Mouse (Mus musculus) ovary, postnatal 10 days (tissue): ENCODE data around the gene Tbc1d20.
"Not testable (repeated sequence)": the region's sequence is repeated elsewhere in the genome, so short reads cannot be mapped to it uniquely, and the experiment has no call there.

Experiments
- DNase-seq: peaks from one replicate; pipeline ENCODE4 v3.0.0; 2022; ENCODE audit warnings: low spot score

Gene Tbc1d20

DNA sequence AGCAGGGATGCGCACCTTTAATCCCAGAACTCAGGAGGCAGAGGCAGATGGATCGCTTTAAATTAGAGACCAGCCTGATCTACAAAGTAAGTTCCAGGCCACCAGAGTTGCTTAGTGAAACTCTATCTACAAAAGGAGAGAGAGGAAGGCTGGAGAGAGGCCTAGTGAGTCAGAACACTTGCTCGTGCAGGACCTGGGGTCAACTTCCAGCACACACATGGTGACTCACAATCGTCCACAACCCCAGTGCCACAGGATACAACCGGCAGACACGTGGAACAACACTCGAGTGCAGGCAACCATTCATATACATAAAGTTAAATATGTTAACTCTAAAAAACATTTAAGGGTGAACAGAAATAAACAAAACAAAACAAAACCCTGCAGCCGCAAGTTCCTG is 33.0 kb downstream of the Tbc1d20 start:
- DNase-seq, result no peak

GRCm38 (mm10) chr2:152327980-152328379 is 34.4 kb downstream of the Tbc1d20 start:
- no peak for DNase-seq

DNA sequence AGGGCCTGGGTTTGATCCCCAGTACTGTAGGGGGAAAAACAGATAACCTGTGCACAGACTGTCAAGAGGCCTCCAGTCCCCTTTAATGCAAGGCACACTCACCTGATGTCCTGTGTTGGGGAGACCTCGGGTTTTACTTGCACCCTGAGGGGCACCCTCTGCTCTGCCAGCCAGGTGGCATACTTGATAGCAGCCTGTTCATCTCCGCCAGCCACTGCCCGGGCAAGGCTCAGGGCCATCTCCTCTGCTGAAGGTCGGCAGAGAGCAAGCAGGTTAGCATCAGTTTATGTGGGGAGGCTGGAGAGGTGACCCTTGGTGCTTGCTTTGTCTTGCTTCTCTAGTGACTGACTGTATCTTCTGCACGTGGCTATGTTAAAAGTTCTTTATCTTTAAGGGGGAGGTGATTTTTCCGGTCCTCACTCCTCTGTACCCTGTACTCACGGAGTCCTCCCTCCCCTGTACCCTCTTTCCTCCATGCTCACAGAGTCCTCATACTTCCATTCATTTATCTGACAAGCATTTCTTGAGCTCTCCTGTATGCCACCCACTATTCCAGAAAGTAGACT is 37.3 kb downstream of the Tbc1d20 start:
- no peak for DNase-seq

DNA sequence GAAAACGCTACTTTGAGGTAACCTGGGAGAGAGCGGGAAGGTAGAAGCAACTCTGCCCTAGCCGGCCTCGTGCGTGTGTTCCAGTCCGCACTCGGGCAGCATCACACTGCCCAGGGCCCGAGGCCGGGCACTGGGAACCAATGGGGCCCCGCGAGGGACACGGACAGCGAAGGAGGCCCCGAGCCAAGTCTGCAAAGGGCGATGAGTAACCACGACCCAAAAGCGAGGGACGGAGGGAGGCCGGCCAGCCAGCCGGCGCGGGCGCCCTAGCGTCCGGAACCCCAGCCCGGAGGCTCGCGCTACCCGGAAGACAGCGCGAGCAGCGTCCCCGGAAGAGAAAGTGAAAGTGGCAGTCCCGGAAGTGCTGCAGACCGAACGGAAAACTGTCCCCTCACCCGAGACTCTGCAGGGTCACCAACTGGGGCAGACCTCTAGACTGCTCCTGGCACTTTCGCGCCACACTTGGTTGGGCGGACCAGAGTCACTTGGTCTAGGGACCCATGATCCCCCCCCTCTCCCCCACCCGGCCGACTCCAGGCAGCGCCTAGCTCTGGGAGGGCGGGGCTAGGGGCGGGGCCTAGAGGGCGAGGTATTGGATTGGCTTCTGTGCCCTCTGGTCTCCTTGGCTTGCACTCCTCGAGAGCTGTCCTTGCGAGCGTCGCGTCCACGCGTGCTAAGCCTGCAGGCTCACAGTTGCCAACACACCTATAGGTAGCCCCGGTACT is 38.6 kb downstream of the Tbc1d20 start, which contains the start of gene Rbck1:
Gene Rbck1, minus strand, starts transcription at position 553 of the 725 bp plus-strand sequence.
- DNase-seq, result peak; percentile 73

DNA sequence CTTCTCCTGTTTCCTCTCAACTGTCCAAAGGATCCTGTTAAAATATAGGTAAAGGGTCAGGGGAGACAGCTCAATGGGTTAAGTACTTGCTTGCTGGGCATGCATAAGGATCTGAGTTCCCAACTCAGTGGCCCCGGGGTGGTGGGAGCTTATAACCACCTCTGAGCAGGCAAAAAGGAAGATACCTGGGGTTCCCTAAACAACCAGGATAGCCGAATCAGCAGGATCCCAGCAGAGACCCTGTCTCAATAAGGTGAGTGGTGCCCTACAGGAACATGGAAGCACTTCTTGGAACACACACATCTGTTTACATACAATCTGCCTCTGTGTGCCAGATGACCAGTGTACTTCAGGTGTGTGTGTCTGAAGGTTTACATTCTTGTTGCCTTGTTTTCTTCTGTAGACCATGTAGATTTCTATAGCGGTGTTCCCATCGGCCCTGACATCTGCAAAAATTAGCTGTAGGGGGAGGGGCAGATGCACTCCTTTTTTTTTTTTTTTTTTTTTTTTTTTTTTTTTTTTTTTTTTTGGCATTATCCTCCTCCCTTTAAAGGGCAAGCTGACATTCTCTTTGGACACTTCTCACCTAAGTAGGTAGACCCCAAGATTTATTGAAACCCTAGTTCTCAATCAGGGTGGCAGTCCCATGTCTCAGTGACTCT is 39.8 kb downstream of the Tbc1d20 start:
- no peak for DNase-seq

- DNase-seq, result no peak
Observed at GRCm38 (mm10) chr2:152335289-152335820, 41.7 kb downstream of the Tbc1d20 start.

- DNase-seq, result no peak
Observed at GRCm38 (mm10) chr2:152336856-152337255, 43.2 kb downstream of the Tbc1d20 start.

GRCm38 (mm10) chr2:152337591-152338212 is 44.1 kb downstream of the Tbc1d20 start:
- no peak for DNase-seq

DNA sequence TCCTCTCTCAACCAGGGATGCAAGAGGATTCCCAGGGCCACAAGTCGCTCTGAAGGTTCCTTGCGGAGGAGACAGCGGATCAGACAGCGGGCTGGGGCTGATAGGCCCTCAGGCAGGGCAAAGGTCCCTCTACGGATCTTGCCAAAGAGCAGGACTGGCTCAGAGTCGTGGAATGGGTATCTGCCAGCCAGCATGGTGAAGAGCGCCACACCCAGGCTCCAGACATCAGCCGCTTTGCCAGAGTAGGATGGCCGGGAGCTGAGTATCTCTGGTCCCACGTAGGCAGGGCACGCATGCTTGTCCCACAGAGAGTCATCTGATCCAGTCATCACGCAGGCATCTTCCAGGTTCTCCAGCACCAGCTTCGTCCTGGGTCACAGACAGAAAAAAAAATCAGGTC is 44.7 kb downstream of the Tbc1d20 start:
- DNase-seq, result no peak

DNA sequence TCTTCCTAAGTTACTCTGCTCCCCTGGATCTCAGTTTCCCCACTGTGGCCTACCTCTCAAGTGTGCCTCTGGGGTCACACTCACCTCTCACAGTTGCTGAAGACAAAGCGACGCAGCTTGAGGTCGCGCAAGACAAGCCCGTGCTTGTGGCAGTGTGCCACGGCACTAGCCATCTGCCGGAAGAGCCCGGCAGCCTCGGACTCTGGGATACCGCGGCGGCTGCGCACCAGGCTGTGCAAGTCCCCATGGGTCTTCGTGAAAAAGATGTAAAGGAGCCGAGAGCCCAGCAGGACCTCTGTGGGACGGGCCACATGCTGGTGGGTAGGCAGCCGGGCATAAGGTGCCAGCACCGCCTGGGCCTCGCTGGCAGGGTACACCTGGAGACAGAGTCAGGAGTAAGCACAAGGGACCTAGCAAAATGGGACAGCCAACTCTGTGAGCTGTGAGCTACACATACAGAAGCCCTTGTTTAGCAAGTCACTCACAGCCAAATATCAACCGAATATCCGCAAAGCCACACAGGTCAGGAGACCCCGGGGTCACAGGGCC is 46.1 kb downstream of the Tbc1d20 start:
- no peak for DNase-seq

DNA sequence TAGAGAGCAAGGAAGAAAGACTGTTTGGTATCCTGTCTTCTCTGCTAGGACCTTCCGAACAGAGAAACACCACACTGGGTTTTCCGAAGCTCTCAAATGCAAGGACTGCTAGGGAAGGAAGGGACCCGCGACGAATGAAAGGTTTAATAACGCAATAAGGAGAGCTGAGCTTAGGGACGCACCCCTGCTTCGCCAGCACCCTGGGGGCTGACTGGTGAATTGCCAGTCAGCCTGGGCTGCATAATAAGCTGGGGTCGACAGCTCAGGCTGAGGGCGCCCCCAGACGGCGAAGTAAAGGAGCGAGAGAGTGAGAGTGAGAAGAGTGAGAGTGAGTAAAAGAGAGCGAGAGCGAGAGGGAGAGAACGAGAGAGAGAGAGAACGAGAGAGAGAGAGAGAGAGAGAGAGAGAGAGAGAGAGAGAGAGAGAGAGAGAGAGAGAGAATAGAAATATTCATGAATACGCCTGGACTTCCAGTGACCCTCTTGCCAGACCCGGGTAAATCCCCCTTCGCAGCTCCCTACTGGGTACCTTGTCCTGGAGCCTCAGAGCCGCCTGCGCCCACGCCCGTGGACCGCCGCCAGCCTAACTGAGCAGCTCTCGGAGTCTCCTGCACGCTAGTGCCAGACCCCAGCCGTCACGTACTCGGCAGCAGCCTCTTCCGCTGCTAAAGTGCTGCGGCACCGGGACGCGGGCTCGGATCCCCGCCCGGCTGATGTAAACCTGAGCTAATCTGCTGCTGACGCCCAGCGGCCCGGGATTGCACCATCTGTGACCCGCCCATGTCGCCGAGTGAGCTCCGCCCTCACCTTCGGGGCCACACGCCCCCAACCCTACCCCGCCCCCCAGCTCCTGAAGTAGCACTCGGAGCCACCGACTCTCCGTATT is 49.9 kb downstream of the Tbc1d20 start, which contains the start of gene Trib3:
Gene Trib3, minus strand, starts transcription at position 704 of the 885 bp plus-strand sequence.
- peak; percentile 29 for DNase-seq

DNA sequence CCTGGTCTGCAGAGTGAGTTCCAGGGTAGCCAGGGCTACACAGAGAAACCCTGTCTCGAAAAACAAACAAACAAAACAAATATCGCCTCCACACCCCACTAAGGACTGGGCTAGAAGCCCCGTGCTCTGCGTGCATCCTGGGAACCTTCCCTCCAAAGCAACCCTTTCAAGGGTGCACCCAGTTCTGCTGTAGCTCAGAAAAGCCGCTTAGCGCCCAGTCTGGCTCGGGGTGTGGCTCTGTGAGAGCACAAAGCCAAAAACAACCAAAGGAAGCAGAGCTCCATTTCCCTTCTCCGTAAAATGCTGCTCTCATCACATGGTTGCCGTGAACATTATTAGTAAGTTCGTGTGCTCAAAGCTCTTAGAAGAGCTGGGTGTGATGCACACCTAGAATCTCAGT is 50.7 kb downstream of the Tbc1d20 start:
- no peak for DNase-seq

DNA sequence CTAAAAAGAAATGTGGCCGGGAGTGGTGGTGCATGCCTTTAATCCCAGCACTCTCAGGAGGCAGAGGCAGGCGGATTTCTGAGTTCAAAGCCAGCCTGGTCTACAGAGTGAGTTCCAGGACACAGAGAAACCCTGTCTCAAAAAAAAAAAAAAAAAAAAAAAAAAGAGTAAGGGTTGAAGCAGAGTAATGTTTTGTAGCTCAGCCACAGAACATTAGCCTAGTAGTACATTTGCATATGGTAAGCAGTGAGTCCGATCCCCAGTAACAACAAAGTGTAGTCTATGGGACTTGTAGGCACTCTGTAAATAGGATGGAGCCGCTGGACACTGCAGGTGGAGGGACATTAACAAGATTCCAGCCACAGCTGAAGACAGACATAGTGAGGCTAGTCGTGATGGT is 51.3 kb downstream of the Tbc1d20 start:
- DNase-seq, result no peak

GRCm38 (mm10) chr2:152345393-152345792 is 51.8 kb downstream of the Tbc1d20 start:
- DNase-seq, result no peak

DNA sequence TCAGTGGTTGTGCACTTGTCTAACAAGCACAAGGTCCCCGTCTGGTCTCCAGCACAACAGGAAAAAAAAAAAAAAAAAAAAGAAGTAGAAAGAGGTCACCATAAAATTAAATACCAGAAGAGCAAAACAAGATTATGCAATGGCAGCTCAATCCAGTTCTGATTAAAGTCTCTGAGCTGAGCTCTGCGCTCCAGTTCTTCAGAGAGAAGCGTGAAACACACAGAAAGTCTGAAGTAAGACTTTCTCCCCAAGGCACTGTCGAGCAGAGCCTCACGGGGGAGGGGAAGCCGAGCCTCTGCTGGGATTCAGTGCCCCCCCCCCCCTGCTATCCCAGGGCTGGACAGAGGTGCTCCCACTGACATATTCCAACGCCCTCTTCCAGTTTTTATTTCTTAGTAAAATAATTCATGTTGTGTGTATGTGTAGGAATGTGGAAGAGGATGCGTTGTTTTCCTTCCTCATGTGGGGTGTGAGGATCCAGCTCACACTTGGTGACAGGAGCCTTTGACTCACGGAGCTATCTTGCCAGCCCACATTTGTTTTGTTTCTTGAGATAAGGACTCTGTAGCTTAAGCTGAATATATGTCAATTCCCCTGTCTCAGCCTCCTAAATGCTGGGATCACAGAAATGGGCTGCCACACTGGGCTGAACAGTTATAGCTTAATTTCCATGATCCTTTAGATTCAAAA is 53.3 kb downstream of the Tbc1d20 start:
- no peak for DNase-seq

DNA sequence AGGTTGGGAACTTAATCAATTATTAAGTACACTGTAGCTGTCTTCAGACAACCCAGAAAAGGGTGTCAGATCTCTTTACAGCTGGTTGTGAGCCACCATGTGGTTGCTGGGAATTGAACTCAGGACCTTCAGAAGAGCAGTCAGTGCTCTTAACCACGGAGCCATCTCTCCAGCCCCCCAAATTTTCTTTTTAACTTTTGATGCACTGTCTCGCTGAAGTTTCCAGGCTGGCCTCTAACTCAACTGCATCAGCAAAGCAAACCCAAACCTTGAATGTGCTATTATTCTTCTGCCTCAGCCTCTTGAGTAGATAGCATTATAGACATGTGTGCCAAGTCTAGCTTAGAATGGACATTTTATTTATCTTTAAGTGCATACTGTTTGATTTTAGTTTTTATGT is 54.1 kb downstream of the Tbc1d20 start:
- DNase-seq, result no peak

DNA sequence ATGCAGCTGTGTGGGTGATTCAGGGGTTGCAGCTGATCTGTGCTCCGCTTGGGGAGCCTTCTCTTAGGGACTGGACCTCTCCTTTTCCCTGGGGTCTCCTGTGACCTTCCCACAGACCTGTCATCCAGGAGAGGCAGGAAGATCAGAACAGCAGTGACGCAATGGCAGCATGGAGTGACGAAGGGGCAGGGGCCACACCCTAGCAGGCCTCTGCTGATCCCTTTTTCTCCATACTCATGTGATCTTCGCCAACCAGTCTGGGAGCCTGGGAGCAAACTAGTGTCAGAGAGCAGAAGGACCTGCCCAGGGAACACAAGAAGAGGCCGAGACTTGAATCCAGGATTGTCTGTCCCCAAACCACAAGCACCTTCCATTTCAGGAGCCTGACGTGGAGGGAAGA is 55.6 kb downstream of the Tbc1d20 start:
- DNase-seq, result no peak

DNA sequence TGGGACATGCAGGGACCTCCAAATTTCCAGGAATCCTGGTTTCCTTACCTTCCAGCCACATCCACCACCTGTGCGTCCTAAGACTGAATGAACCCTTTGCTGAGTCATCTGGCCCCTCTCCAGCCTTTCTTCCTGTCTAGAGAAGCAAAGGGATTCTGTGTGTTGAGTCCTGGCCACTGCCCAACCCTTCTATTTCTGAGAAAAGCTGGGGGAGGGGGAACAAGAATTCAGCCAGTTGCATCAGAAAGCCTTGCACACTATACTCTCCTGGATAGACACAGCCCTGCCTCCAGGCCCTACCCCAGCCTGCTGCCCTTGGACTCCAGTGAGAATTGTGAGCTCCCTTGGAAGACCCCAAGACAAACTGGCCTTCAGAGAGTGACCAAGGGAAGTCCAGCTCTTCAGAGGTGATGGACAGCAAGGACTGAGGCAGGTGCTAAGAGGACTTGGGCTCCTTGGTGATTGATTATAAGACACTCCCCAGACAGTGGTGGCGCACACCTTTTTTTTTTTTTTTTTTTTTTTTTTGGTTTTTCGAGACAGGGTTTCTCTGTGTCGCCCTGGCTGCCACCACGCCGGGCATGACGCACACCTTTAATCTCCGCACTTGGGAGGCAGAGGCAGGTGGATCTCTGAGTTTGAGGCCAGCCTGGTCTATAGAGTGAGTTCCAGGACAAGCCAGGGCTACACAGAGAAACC is 56.4 kb downstream of the Tbc1d20 start:
- no peak for DNase-seq

DNA sequence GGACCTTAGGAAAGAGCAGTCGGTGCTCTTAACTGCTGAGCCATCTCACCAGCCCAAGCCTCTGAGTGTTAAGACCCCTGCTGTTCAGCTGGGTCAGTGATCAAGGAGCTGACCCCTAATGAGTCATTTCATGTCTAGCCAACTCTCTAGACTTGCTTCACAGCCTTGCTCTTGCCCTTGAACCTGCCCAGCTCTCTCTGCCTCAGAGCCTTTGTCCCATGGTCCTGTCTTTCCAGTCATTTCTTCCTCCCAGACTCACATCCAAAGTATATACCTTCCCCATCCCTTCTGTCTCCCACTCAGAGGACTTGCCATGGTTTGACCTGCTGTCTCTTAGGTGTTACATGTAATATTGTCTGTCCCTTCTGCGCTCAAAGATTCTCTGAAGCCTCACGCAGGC is 63.6 kb downstream of the Tbc1d20 start:
- no peak for DNase-seq

- not testable (repeated sequence) for DNase-seq
Observed at GRCm38 (mm10) chr2:152358977-152359376, 65.3 kb downstream of the Tbc1d20 start.
